Mouse (Mus musculus): ENCODE data around the gene Large2.

DNA sequence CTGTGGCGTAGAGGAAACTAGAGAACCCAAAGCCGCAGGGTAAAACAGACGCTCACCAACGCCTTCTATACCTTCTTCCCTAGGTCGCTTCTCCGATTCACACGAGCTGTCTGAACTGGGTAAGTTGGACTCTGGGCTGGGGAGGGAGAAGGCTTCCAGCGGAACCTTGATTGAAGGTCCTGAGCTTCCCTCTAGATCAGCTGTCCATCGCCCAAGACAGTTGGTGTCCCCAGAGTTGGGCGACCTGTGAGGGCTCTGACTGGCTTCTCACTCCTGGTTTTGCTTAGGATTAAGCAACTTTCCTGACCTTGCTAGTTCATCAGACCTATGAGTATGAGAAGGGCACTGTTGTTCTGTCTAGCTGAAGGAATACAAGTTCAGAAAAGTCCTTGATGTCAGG lies 1.1 kb upstream of the Large2 start:
- TF ChIP-seq CTCF (conservative IDR thresholded peaks at IDR 0.05 in 1 of 2, IDR thresholded peaks at IDR 0.05 in 1 of 2; ENCODE audit: low read depth in 2 of 2, low read length in 2 of 2), result no peak
- TF ChIP-seq KAT2A (IDR thresholded peaks at IDR 0.05; ENCODE audit: insufficient replicate concordance, low read length), result no peak
- no peak for TF ChIP-seq CHD2 (IDR thresholded peaks at IDR 0.05; ENCODE audit: low read length)
- TF ChIP-seq MAX (IDR thresholded peaks at IDR 0.05; ENCODE audit: low read length), result no peak
- TF ChIP-seq MEF2A (IDR thresholded peaks at IDR 0.05; ENCODE audit: borderline replicate concordance, low read depth, low read length), result no peak
- TF ChIP-seq NELFE (IDR thresholded peaks at IDR 0.05; ENCODE audit: low read depth, low read length), result no peak
- no peak for TF ChIP-seq POLR2A (IDR thresholded peaks at IDR 0.05; ENCODE audit: low read depth, low read length)
- TF ChIP-seq EP300 (IDR thresholded peaks at IDR 0.05; ENCODE audit: low read length), result no peak
- TF ChIP-seq MAZ (IDR thresholded peaks at IDR 0.05; ENCODE audit: low read depth, low read length), result no peak
- no peak for TF ChIP-seq USF2 (conservative IDR thresholded peaks at IDR 0.05; ENCODE audit: low read depth, low read length)
- no peak for TF ChIP-seq JUND (conservative IDR thresholded peaks at IDR 0.05; ENCODE audit: low read depth, low read length)
- no peak for TF ChIP-seq E2F4 (IDR thresholded peaks at IDR 0.05; ENCODE audit: insufficient replicate concordance, low read depth, low read length)
- no peak for TF ChIP-seq MYC (IDR thresholded peaks at IDR 0.05; ENCODE audit: low read depth, low read length)
